Mouse (Mus musculus): ENCODE measurements around the gene Atp23. TPM values are rescaled to one million over a fixed set of nuclear protein-coding genes. Genes with fewer than 3 reads are reported as not detected.

Atp23 gene
- polyA plus RNA-seq, 2 experiments, result 4.1 to 7.9 TPM

GRCm38 (mm10) chr10:126935556-126936381, 34.6 kb upstream of the Atp23 start:
- H3K36me3 ChIP-seq (replicated peaks; ENCODE audit: control insufficient read depth, insufficient read depth, low read depth), result no peaks in the 10 kb centered on the region
- H3K9me3 ChIP-seq (ENCODE audit: control insufficient read depth, low read length), result no peaks in the 10 kb centered on the region
- 49% methylated on average over 18 of the region's 18 CpGs for WGBS (ENCODE audit: insufficient replicate concordance)
- no peak overlapping the region for H3K9ac ChIP-seq (replicated peaks)
- ATAC-seq (ENCODE audit: insufficient read depth), result no peak
- no peak overlapping the region for H3K4me2 ChIP-seq (ENCODE audit: low read depth)
- no peaks in the 10 kb centered on the region for H3K27me3 ChIP-seq (ENCODE audit: control insufficient read depth, insufficient read depth, low read length)
- DNase-seq (ENCODE audit: low read depth in 3 of 3, low spot score in 3 of 3), result no peak
- H3K27ac ChIP-seq, result no peak overlapping the region
- TF ChIP-seq EP300 (IDR thresholded peaks at IDR 0.05; ENCODE audit: low read depth) (no peak), CTCF (IDR thresholded peaks at IDR 0.05; ENCODE audit: low read depth) (no peak)
- no peak overlapping the region for H3K4me3 ChIP-seq (ENCODE audit: insufficient read depth in 1 of 2, low read depth in 2 of 2, low read length in 2 of 2)
- no peaks in the 10 kb centered on the region for H3K4me1 ChIP-seq (replicated peaks; ENCODE audit: control insufficient read depth in 2 of 2, insufficient read depth in 2 of 2, low read length in 1 of 2)

- DNase-seq (ENCODE audit: low read depth in 3 of 3, low spot score in 3 of 3) (no peak), ATAC-seq (ENCODE audit: insufficient read depth) (no peak)
- no peak overlapping the region for H3K4me2 ChIP-seq (ENCODE audit: low read depth)
- no peaks in the 10 kb centered on the region for H3K36me3 ChIP-seq (replicated peaks; ENCODE audit: control insufficient read depth, insufficient read depth, low read depth)
- H3K4me1 ChIP-seq (replicated peaks; ENCODE audit: control insufficient read depth in 2 of 2, insufficient read depth in 2 of 2, low read length in 1 of 2), result no peaks in the 10 kb centered on the region
- no peak overlapping the region for H3K9ac ChIP-seq (replicated peaks)
- H3K4me3 ChIP-seq (ENCODE audit: insufficient read depth in 1 of 2, low read depth in 2 of 2, low read length in 2 of 2), result no peak overlapping the region
- no peaks in the 10 kb centered on the region for H3K9me3 ChIP-seq (ENCODE audit: control insufficient read depth, low read length)
- 63% methylated on average over 8 of the region's 8 CpGs for WGBS (ENCODE audit: insufficient replicate concordance)
- H3K27me3 ChIP-seq (ENCODE audit: control insufficient read depth, insufficient read depth, low read length), result no peaks in the 10 kb centered on the region
- no peak for TF ChIP-seq CTCF (IDR thresholded peaks at IDR 0.05; ENCODE audit: low read depth)
- TF ChIP-seq EP300 (IDR thresholded peaks at IDR 0.05; ENCODE audit: low read depth), result no peak
- H3K27ac ChIP-seq, result no peak overlapping the region
Observed at GRCm38 (mm10) chr10:126935121-126935520, 34.0 kb upstream of the Atp23 start.

- Histone ChIP-seq H3K9ac (replicated peaks) (no peak overlapping the region), H3K36me3 (replicated peaks; ENCODE audit: control insufficient read depth, insufficient read depth, low read depth) (no peaks in the 10 kb centered on the region), H3K4me1 (replicated peaks; ENCODE audit: control insufficient read depth in 2 of 2, insufficient read depth in 2 of 2, low read length in 1 of 2) (no peaks in the 10 kb centered on the region), H3K27me3 (ENCODE audit: control insufficient read depth, insufficient read depth, low read length) (no peaks in the 10 kb centered on the region; the same call in 1 of the 2 replicates), H3K27ac (no peak overlapping the region), H3K4me3 (ENCODE audit: insufficient read depth in 1 of 2, low read depth in 2 of 2, low read length in 2 of 2) (no peak overlapping the region), H3K9me3 (ENCODE audit: control insufficient read depth, low read length) (no peaks in the 10 kb centered on the region), H3K4me2 (ENCODE audit: low read depth) (no peak overlapping the region)
- 78% methylated on average over 13 of the region's 13 CpGs for WGBS (ENCODE audit: insufficient replicate concordance)
- DNase-seq (ENCODE audit: low read depth in 3 of 3, low spot score in 3 of 3) (no peak), ATAC-seq (ENCODE audit: insufficient read depth) (no peak)
- no peak for TF ChIP-seq CTCF (IDR thresholded peaks at IDR 0.05; ENCODE audit: low read depth)
Observed at GRCm38 (mm10) chr10:126934561-126934960, 33.4 kb upstream of the Atp23 start.

- DNase-seq (ENCODE audit: low read depth in 3 of 3, low spot score in 3 of 3) (no peak), ATAC-seq (ENCODE audit: insufficient read depth) (no peak)
- Histone ChIP-seq H3K9me3 (ENCODE audit: control insufficient read depth, low read length) (no peaks in the 10 kb centered on the region), H3K4me3 (ENCODE audit: insufficient read depth in 1 of 2, low read depth in 2 of 2, low read length in 2 of 2) (no peak overlapping the region), H3K27me3 (ENCODE audit: control insufficient read depth, insufficient read depth, low read length) (peaks cover 19% of the 10 kb centered on the region), H3K27ac (no peak overlapping the region), H3K9ac (replicated peaks) (no peak overlapping the region), H3K4me2 (ENCODE audit: low read depth) (no peak overlapping the region), H3K4me1 (replicated peaks; ENCODE audit: control insufficient read depth in 2 of 2, insufficient read depth in 2 of 2, low read length in 1 of 2) (peaks cover 0 to 6% of the 10 kb centered on the region in 2 experiments; a peak in 2 of 4 replicates), H3K36me3 (replicated peaks; ENCODE audit: control insufficient read depth, insufficient read depth, low read depth) (no peaks in the 10 kb centered on the region)
- TF ChIP-seq CTCF (IDR thresholded peaks at IDR 0.05; ENCODE audit: low read depth), result no peak
- no peak for TF ChIP-seq EP300 (IDR thresholded peaks at IDR 0.05; ENCODE audit: low read depth)
Observed at GRCm38 (mm10) chr10:126931760-126932139, 30.6 kb upstream of the Atp23 start.

GRCm38 (mm10) chr10:126931123-126931759, 30.1 kb upstream of the Atp23 start:
- no peaks in the 10 kb centered on the region for H3K36me3 ChIP-seq (replicated peaks; ENCODE audit: control insufficient read depth, insufficient read depth, low read depth)
- H3K27me3 ChIP-seq (ENCODE audit: control insufficient read depth, insufficient read depth, low read length), result peaks cover 21% of the 10 kb centered on the region
- H3K9ac ChIP-seq (replicated peaks), result no peak overlapping the region
- ATAC-seq (ENCODE audit: insufficient read depth), result no peak
- 69% methylated on average over 8 of the region's 8 CpGs for WGBS (ENCODE audit: insufficient replicate concordance)
- H3K4me3 ChIP-seq (ENCODE audit: insufficient read depth in 1 of 2, low read depth in 2 of 2, low read length in 2 of 2), result no peak overlapping the region
- DNase-seq (ENCODE audit: low read depth in 3 of 3, low spot score in 3 of 3), result no peak
- peaks cover 0 to 6% of the 10 kb centered on the region in 2 experiments; a peak in 2 of 4 replicates for H3K4me1 ChIP-seq (replicated peaks; ENCODE audit: control insufficient read depth in 2 of 2, insufficient read depth in 2 of 2, low read length in 1 of 2)
- TF ChIP-seq CTCF (IDR thresholded peaks at IDR 0.05; ENCODE audit: low read depth), result no peak
- TF ChIP-seq EP300 (IDR thresholded peaks at IDR 0.05; ENCODE audit: low read depth), result no peak
- H3K27ac ChIP-seq, result no peak overlapping the region
- no peak overlapping the region for H3K4me2 ChIP-seq (ENCODE audit: low read depth)
- no peaks in the 10 kb centered on the region for H3K9me3 ChIP-seq (ENCODE audit: control insufficient read depth, low read length)
